Mouse (Mus musculus) T-helper 1 cell (primary cell): Measurements from ENCODE around the gene Ankrd66.
"Not testable (repeated sequence)": the region's sequence is repeated elsewhere in the genome, so short reads cannot be mapped to it uniquely, and the experiment has no call there.

Source experiments
- in situ Hi-C: fragments of 300-600 bp; cut with MboI, MseI; formaldehyde crosslinking; loops from one replicate; pipeline ENCODE4 v1.15.1; 2025; ENCODE audit warnings: high pct_unique_total_duplicates

The Ankrd66 gene

GRCm38 (mm10) chr17:43538767-43539166 lies 4.7 kb downstream of the Ankrd66 start:
- in situ Hi-C loops: no loop called here

GRCm38 (mm10) chr17:43536841-43537240 lies 6.6 kb downstream of the Ankrd66 start:
- in situ Hi-C loops: not testable (repeated sequence)

- in situ Hi-C loops: no loop called here
Measured at GRCm38 (mm10) chr17:43534362-43535222, 8.8 kb downstream of the Ankrd66 start.

DNA sequence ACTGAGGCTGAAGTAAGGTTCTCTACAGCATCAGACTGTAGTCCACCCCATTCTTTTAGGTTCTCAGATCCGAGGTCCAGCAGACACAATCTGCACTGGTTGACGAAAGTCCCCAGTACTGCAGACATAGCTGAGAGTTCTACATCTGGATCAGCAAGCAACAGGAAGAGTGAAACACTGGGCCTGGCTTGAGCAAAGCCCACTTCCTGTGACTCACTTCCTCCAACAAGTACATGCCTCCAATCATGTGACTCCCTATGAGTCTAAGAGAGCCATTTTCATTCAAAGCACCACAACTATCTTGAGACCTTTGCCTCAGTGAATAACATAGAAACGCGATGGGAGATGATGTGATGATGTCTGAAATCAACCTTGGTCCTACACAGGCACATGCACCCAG lies 12.2 kb downstream of the Ankrd66 start:
- in situ Hi-C loops: no loop called here

DNA sequence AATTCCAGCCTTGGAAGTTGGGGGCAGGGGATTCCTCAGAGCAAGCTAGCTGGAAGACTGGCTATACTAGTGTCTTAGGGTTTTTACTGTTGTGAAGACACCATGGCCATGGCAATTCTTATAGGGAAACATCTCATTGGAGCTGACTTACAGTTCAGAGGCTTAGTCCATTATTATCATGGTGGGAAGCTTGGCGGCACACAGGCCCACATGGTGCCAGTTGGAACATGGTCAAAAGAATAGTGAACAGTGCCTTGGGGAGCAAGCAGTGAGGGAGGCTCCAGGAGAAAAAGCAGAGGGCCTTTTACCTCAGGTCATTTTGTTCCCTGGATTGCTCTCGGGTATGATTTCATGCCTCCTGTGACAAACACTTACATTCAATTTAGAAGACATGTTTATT lies 12.9 kb downstream of the Ankrd66 start:
- in situ Hi-C loops: no loop called here

GRCm38 (mm10) chr17:43520166-43520565 lies 23.3 kb downstream of the Ankrd66 start:
- in situ Hi-C loops: loop anchor here (5.0 kb wide), 1 partner anchor 72 kb away; no protein-coding TSS in a partner anchor

DNA sequence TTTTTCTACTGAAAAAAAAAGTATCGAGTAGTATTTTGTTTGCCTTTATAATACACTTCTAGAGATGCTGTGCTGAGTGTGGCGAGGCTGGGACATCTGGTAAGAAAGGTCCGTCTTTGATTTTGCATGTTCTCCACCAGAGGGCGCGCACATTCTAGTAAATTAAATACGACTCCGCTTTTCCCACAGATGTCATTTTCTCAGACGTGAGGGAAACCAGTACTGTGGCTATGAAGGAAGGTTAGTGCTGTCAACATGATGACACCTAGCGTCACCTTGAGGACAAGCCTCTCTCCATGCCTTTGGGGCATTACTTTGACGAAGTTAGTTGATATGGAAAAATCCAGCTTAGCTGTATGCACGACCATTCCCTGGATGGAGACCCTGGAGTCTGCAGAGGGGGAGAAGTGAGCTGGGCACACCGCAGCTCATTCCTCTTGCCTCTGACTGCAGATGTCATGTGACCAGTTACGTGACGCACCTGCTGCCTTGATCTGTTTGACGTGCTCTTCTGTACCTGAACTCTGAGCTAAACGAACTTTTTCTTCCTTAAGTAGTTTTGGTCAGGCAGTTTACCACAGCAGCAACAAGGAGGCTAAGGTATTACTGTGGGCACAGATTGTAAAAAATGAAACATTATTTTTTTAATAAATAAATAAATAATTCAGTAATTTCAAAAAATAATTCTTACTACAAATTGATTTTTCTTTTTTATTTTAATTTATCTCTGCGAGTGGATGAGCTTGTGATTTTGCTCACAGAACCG lies 24.6 kb downstream of the Ankrd66 start:
- in situ Hi-C loops: no loop called here

GRCm38 (mm10) chr17:43510782-43511181 lies 32.7 kb downstream of the Ankrd66 start:
- in situ Hi-C loops: no loop called here

DNA sequence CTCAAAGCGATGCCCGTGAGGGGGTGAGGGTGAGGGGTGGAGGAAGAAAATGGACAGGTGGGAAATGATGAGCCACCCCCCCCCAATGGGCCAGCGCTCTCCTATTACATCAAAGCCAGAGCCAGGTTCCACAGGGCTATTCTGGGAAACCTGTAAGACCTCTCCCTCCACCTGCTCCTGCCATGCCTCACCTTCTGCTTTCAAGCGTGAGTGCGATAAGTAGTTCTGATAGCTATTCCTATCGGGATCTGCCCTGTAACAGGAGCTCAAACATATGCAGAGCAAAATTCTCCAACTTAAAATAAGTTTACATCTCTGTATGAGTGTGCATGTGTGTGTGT lies 38.9 kb downstream of the Ankrd66 start:
- in situ Hi-C loops: no loop called here

- in situ Hi-C loops: no loop called here
Measured at GRCm38 (mm10) chr17:43503861-43504593, 39.4 kb downstream of the Ankrd66 start.

DNA sequence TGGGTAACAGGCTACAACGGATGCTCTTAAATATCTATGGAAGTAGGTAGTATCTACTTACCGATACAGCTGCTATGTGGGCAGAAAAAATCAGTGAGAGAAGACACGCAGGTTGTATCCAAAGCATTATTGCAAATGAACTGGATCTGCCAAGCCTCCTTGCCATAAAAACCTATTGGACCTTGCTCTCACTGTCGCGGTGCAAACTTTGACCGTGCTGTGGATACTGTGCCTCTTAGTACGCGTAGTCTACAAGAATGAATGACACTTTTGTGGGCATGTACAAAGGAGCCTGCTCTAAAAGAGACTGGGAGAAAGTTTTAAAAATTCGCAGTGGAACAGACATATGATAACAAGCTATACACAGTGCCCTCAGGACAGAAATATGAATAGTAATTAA lies 40.8 kb downstream of the Ankrd66 start, which contains the start of gene Mep1a:
Gene Mep1a (minus strand): TSS at position 221 of the 400 bp plus-strand sequence.
- in situ Hi-C loops: no loop called here

DNA sequence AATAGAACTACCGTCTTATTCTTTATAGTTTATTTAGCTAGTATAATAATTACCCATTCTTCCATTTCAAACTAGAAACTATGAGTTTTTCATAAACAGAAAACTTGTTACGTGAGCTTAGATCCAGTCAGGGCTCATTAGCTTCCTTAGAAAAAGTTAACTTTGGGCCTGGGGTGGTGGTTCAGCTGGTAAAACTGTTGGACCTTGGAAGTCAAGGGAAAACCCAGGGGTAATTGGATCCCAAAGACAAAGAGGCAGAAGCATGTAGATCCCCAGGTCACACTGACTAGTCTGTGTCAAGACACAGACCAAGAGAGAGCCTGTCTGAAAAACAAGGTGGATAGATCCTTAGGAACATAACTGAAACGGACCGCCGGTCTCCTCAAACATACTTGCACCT lies 41.8 kb downstream of the Ankrd66 start:
- in situ Hi-C loops: no loop called here

DNA sequence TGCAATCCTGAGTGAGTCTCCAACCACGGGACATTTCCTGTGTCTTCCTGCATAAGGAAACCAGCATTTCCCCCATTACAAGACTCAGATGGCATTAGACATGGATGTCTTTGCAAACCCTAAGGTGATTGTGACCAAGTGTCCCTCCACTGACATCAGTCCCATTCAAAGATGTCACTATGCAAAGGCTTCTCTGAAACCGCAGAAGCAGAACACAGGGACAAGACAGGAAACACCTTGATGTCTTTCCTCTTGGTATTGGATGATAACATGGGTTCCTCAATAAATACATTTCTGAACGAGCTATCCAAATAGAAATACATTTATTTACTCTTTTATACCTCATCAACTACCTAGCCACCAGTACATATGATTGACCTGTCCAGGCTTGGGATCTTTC lies 42.2 kb downstream of the Ankrd66 start:
- in situ Hi-C loops: no loop called here

DNA sequence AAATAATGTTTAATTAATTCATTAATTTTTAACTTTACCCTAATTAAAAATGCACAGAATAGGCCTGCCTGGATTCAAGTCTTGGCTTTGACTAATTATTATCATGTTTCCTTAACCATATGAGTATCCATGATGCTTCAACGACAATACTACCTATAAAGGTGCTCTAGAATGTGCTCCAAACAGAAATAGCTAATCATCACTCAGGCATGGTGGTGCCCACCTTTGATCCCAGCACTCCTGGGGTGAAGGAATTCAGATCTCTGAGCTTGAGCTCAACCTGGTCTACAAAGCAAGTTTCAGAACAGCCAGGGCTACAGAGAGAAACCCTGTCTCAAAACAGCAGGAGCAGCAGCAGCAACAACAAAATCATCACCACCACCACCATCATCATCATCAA lies 42.9 kb downstream of the Ankrd66 start:
- in situ Hi-C loops: no loop called here

DNA sequence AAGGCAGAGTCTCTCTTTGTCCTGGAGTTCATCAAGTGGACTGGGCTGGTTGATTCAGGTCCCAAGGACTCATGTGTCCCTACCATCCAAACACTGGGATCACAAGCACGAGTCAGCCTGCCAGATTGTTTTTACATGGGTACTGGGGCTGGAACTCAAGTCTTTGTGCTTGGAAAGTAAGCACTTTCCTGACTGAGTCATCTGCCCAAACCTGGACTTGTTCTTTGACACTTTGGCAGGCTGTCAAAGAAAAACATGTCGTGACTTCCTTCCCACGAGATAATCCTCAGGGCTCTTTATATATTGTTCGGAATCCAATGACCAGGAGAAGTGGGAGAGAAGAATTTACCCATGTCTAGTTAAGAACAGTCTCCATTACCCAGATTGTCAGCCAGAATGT lies 45.9 kb downstream of the Ankrd66 start:
- in situ Hi-C loops: no loop called here

DNA sequence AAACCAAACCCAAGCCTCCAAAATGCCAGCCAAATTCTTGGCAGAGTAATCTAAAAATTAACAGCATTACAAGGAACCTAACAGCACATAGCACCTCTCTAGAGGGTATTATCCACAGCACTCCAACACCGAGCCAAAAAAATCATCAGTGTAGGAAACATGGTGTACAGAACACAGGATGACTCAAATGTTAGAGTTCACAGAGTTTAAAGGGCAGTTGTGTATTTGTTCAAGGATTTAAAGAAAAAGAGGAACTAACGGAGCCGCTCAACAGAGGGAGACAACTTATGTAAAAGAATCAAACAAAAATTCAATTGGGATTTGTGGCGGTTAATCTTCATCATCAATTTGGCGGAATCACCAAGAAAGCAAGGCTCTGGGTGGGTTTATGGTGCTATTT lies 47.9 kb downstream of the Ankrd66 start:
- in situ Hi-C loops: no loop called here

GRCm38 (mm10) chr17:43490371-43490770 lies 53.1 kb downstream of the Ankrd66 start:
- in situ Hi-C loops: not testable (repeated sequence)

DNA sequence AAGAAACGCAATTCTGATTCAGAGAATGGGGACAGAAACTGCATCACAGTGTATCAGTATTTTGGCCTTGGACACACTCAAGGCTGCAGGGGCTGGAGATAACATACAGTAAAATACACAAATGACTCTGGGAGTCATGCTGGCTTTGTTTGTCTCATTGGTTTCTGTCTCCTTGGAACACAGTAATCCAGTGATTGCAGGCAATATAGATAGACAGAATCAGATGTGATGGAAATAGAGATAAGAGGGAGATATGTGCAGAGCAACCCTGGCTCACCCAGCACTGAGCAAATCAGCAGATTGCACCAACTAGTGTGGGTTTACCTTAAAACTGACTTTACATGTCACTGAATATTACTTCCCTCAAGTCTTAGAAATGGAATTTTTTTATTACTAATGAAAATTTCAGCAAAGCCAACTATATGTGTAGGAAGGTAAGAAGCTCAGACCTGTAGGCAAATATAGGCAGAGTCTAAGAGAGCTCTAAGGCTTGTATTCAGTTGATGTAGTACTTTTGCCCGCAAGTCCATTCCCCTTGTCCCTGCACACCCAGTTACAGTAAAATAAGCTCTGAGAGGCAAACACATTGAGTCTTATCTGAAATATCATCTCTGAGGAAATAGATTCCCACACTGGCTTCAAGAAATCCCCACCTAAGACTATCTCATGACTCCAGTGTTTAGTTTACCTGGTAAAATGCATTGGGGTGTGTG lies 54.8 kb downstream of the Ankrd66 start:
- in situ Hi-C loops: no loop called here

DNA sequence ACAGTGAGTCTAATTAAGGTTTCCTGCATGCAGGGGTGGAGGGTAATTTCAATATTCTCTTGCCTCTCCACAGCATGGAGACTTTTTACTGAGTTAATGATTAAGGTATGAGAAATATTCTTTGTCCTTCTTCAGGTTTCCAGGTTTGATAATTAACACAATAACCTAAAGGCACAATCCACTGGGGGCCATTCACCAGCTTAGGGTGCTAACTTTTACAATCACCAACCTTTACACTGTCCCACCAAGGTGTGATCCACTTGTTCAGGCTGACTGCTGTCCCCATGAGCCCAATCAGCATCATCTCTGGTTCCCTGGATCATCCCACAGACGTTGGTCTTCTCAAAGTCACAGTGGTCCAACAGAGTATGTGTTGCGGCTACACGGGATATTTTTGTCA lies 57.5 kb downstream of the Ankrd66 start:
- in situ Hi-C loops: no loop called here
